Mouse (Mus musculus): ENCODE results near the gene Ccdc28a.

DNA sequence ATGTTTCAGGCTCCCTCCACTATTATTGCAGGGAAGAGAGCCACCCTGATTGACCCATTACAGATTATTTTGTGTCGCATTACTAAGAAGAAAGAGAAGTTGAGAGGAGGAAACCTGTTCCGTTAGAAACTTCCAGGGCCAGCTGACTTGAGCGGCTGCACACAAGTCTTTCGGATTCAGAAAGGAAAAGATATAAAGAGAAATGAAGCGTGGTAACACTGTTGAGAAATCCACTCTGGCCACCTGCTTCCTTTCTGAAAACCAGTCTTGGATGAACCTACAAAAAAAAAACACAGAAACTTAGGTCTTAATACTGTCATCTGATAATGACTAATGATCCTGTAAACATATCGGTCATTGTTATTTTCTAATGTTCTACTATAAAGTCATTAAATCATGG is 59.7 kb downstream of the Ccdc28a start:
- no peak for TF ChIP-seq KAT2A (conservative IDR thresholded peaks at IDR 0.05; ENCODE audit: low read depth, low read length)
- TF ChIP-seq CTCF (IDR thresholded peaks at IDR 0.05 in 2 of 3, conservative IDR thresholded peaks at IDR 0.05 in 1 of 3; ENCODE audit: control insufficient read depth in 1 of 3, insufficient read depth in 1 of 3, low read depth in 2 of 3, low read length in 3 of 3, poor library complexity in 1 of 3, severe bottlenecking in 1 of 3) = no peak
- TF ChIP-seq GATA1 (IDR thresholded peaks at IDR 0.05; ENCODE audit: low read depth, low read length) = no peak
- no peak for TF ChIP-seq POLR2A (IDR thresholded peaks at IDR 0.05; ENCODE audit: control insufficient read depth in 1 of 2, insufficient read depth in 1 of 2, low read depth in 1 of 2, low read length in 2 of 2, poor library complexity in 1 of 2)
- no peak for TF ChIP-seq TAL1 (IDR thresholded peaks at IDR 0.05; ENCODE audit: low read length)
- no peak for TF ChIP-seq MAFK (IDR thresholded peaks at IDR 0.05; ENCODE audit: borderline replicate concordance, low read depth, low read length)
- TF ChIP-seq POLR2AphosphoS5 (IDR thresholded peaks at IDR 0.05; ENCODE audit: borderline replicate concordance, low read depth, low read length) = no peak
- TF ChIP-seq MXI1 (IDR thresholded peaks at IDR 0.05; ENCODE audit: low read depth, low read length) = no peak
- no peak for TF ChIP-seq CHD2 (IDR thresholded peaks at IDR 0.05; ENCODE audit: low read length)
- no peak for TF ChIP-seq POLR2AphosphoS2 (IDR thresholded peaks at IDR 0.05; ENCODE audit: low read length)
